In the genomic region with DNA sequence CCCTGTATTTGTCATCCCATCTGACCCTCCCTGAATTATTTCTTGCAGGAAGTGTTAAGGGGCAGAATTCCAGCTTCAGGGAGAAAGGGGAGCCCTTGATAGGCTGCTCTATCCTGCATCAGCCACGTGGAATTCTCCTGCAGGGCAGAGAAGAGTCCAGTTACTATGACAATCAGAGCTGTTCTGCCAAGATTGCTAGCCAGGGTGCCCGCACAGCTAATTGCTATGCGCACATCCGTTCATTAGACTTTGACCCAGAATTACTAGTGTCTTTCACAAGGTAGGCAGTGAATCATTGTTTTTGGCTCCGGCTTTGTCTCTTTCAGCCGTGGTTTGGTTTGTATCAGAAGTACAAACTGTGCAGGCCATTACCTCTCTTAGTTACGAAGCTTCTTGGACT, we compare ENCODE assay signal across 9 mouse cellular contexts. TPM values are rescaled to one million over a fixed set of nuclear protein-coding genes. Genes with fewer than 3 reads are reported as not detected.
DNase-seq lines count a peak whose midpoint lies in the region.
"Had no signal": no experiment of that assay in that cellular context is flagged by ENCODE, and none has a peak within 500 bp of the region (broad histone marks: within the 10 kb centered on the region; RNA-seq: fewer than 3 reads in every experiment).

No protein-coding gene starts in this region.

- H3K4me1 ChIP-seq in embryonic facial prominence, embryonic 10.5 days: 0 out of 2 replicates have a peak, but pooled peaks cover 4% of the 10 kb centered on the region

- H3K27me3 ChIP-seq in embryonic facial prominence, embryonic 10.5 days (replicated peaks; ENCODE audit: low read depth, poor library complexity, severe bottlenecking): no peaks in the 10 kb centered on the region
- H3K27me3 ChIP-seq: liver, embryonic 13.5 days had no signal

- intact Hi-C loops in heart, postnatal 36 days (cut with DNase I): loop anchor here (5.0 kb wide), 1 partner anchor 105 kb away; no protein-coding TSS in a partner anchor

- DNase-seq in cerebellum, adult 11-12 months: peak; percentile 7
- no peak for DNase-seq in cerebellum, postnatal 36 days
- DNase-seq in 3T3-L1 (ENCODE audit: low read depth, low spot score): peak; percentile 83
- DNase-seq in gonadal fat pad, adult 2 months (ENCODE audit: low read depth): peak; percentile 71
- DNase-seq in layer of hippocampus, adult 8-10 months (ENCODE audit: low spot score in 2 of 2): peak; percentile 31 to 39
- no peak for DNase-seq in natural killer cell, adult 2 months (ENCODE audit: low spot score in 2 of 2)
- DNase-seq in heart, postnatal 36 days: no peak
- DNase-seq in embryonic facial prominence, embryonic 10.5 days (ENCODE audit: low spot score): no peak
- DNase-seq: liver, embryonic 13.5 days had no signal

- no peak overlapping the region for H3K4me3 ChIP-seq in embryonic facial prominence, embryonic 10.5 days
- H3K4me3 ChIP-seq: liver, embryonic 13.5 days had no signal

- H3K27ac ChIP-seq in embryonic facial prominence, embryonic 10.5 days (replicated peaks): no peak overlapping the region
- H3K27ac ChIP-seq: liver, embryonic 13.5 days had no signal

- H3K9me3 ChIP-seq in embryonic facial prominence, embryonic 10.5 days: no peaks in the 10 kb centered on the region
- H3K9me3 ChIP-seq: liver, embryonic 13.5 days had no signal

- WGBS in embryonic facial prominence, embryonic 10.5 days: 62% methylated on average over 7 of the region's 7 CpGs

- no peaks in the 10 kb centered on the region for H3K36me3 ChIP-seq in embryonic facial prominence, embryonic 10.5 days (replicated peaks)
- H3K36me3 ChIP-seq: liver, embryonic 13.5 days had no signal

RNA-seq across cellular contexts. Expression of gene Vav3, which starts 33.0 kb away (rescaled TPM):
- 3.5 and 3.7 TPM in 2 replicates for polyA plus RNA-seq in gonadal fat pad, adult 2 months (2012; rRNA removed)
- total RNA-seq in layer of hippocampus, adult 8-10 months (2022): 10 to 100 TPM; 12.2 to 18.1 (median 14.8) TPM
- total RNA-seq in heart, postnatal 36 days (2021): 1 to 10 TPM; 5.9 to 6.4 TPM
- 5.3 and 6.1 TPM in 2 replicates for polyA plus RNA-seq in embryonic facial prominence, embryonic 10.5 days (2016; fragmentation: Nextera tagmentation; extraction: Ambion mirVana)

Comparison
In these comparisons a context has a peak if more than half of its experiments do, and no peak if none do; other contexts are left out.
1. DNase-seq: peak in cerebellum, adult 11-12 months (single experiment), 3T3-L1 (single experiment), gonadal fat pad, adult 2 months (single experiment) and layer of hippocampus, adult 8-10 months (2 of 2); none in cerebellum, postnatal 36 days (0 of 2), natural killer cell, adult 2 months (0 of 2), heart, postnatal 36 days (0 of 2) and embryonic facial prominence, embryonic 10.5 days (single experiment).